Mouse (Mus musculus): Measurements from ENCODE around the gene Ksr2.

- peak; percentile 84 for TF ChIP-seq CTCF (conservative IDR thresholded peaks at IDR 0.05; ENCODE audit: low read length)
- no peak for TF ChIP-seq POU5F1 (IDR thresholded peaks at IDR 0.05; ENCODE audit: borderline replicate concordance, low read length)
- no peak for TF ChIP-seq NANOG (IDR thresholded peaks at IDR 0.05; ENCODE audit: borderline replicate concordance, low read length)
These were observed 92.6 kb downstream of the Ksr2 start for GRCm38 (mm10) chr5:117506406-117506805.
